Mouse (Mus musculus) cerebellum, adult 2 months (tissue): Measurements from ENCODE around the gene Nfx1. TPM values are rescaled to one million over a fixed set of nuclear protein-coding genes. Genes with fewer than 3 reads are reported as not detected.

Experiments
- DNase-seq, 2 experiments: peaks; one replicate each; pipeline ENCODE4 v3.0.0; 2021
- H3K27ac ChIP-seq: fragments of 200-500 bp; 2 replicates; pipeline ENCODE4 v1.5.1; 2012; ENCODE audit warnings: low read length, control low read depth, inconsistent platforms; ENCODE audit not compliant: insufficient read depth
- H3K27me3 ChIP-seq: fragments of 200-500 bp; 2 replicates; pipeline ENCODE4 v1.6.1; 2012; ENCODE audit warnings: inconsistent platforms, mild to moderate bottlenecking, low read length, moderate library complexity; ENCODE audit not compliant: control insufficient read depth, insufficient read depth
- H3K4me1 ChIP-seq: fragments of 200-500 bp; 2 replicates; pipeline ENCODE4 v1.6.1; 2011; ENCODE audit warnings: low read length; ENCODE audit not compliant: control insufficient read depth, insufficient read depth
- H3K4me3 ChIP-seq: fragments of 200-500 bp; replicated peaks from 2 replicates; pipeline ENCODE3; 2011; ENCODE audit warnings: mild to moderate bottlenecking, low read depth, low read length, control low read depth; ENCODE audit not compliant: insufficient read depth
- CTCF ChIP-seq: fragments of 200-500 bp; IDR thresholded peaks from 2 replicates; pipeline ENCODE4 v1.5.1; 2011; ENCODE audit warnings: low read depth, mild to moderate bottlenecking, control low read depth, low read length, moderate library complexity, borderline replicate concordance; ENCODE audit not compliant: insufficient read depth
- POLR2A ChIP-seq: fragments of 200-500 bp; IDR thresholded peaks from 2 replicates; pipeline ENCODE4 v1.6.1; 2011; ENCODE audit warnings: low read length, control low read depth, borderline replicate concordance; ENCODE audit not compliant: insufficient read depth
- WGBS: fragments of 180-500 bp; shearing (Covaris S2); methylation state at CpG from one replicate; pipeline ENCODE4 v1.1.7; 2018; 5-methylcytosine and 5-hydroxymethylcytosine counted together
- polyA plus RNA-seq: library from polyadenylated mRNA; depleted of rRNA; stranded (reverse); fragments of >200 nt; gene quantifications from 2 replicates; pipeline ENCODE4 v1.2.3, GENCODE M21; 2012

Nfx1 gene
- polyA plus RNA-seq, 1 experiment = 96.8 TPM

- Histone ChIP-seq H3K4me1 (no peaks in the 10 kb centered on the region), H3K27me3 (no peaks in the 10 kb centered on the region), H3K4me3 (no peak overlapping the region), H3K27ac (no peak overlapping the region)
- no peak for DNase-seq
- TF ChIP-seq POLR2A (no peak), CTCF (no peak)
- 83% methylated on average over 12 of the region's 12 CpGs for WGBS
Observed at GRCm38 (mm10) chr4:41042880-41043279, 72.2 kb downstream of the Nfx1 start.

DNA sequence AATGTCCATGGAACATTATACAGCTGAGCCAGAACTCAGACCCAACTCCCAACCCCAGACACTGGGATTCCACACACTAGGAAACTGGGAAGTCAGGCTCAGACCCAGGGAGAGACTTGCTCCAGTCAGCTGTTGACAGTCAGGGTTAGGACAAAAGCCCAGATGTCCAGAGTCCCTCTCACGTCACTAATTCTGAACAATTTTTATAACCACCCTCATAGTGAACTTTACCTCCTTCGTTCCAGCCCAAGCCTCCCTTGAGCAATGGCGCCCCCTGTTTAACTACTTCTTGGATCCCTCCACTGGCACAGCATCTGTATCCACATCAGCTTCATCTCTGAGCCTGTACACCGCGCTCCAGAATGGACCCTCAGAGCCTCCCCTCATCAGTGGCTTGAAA is 73.3 kb downstream of the Nfx1 start:
- WGBS = 74% methylated on average over 5 of the region's 5 CpGs
- H3K4me1 ChIP-seq = no peaks in the 10 kb centered on the region
- no peak for DNase-seq
- TF ChIP-seq POLR2A (no peak), CTCF (no peak)
- H3K27ac ChIP-seq = no peak overlapping the region
- H3K27me3 ChIP-seq = no peaks in the 10 kb centered on the region
- no peak overlapping the region for H3K4me3 ChIP-seq

DNA sequence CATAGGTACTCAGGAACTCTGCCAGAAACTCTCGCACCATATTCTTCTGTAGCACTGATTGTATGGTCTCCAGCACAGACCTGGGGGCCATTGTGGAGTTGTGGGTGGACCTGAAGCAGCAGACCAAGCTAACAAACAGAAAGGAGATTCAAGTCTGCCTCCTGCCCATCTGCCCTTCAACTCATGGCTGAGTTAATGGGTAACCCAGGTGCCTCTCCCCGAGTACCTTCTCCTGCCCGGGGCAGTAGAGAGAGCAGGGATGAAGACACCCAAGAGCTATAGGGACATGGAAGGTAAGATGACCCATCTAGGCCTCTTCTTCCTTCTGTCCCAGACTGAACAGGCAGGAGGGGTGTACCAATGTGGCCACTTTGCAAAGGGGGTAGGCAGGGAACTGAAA is 74.6 kb downstream of the Nfx1 start:
- TF ChIP-seq POLR2A = no peak
- TF ChIP-seq CTCF = no peak
- WGBS = 84% methylated on average over 3 of the region's 3 CpGs
- Histone ChIP-seq H3K4me1 (no peaks in the 10 kb centered on the region), H3K27me3 (no peaks in the 10 kb centered on the region), H3K27ac (no peak overlapping the region), H3K4me3 (no peak overlapping the region)
- DNase-seq = no peak

- WGBS = 75% methylated on average over 13 of the region's 13 CpGs
- Histone ChIP-seq H3K4me1 (no peaks in the 10 kb centered on the region), H3K27me3 (no peaks in the 10 kb centered on the region), H3K4me3 (no peak overlapping the region), H3K27ac (no peak overlapping the region)
- no peak for DNase-seq
- TF ChIP-seq POLR2A = no peak
- TF ChIP-seq CTCF = no peak
Observed at GRCm38 (mm10) chr4:41046254-41046795, 75.6 kb downstream of the Nfx1 start.

DNA sequence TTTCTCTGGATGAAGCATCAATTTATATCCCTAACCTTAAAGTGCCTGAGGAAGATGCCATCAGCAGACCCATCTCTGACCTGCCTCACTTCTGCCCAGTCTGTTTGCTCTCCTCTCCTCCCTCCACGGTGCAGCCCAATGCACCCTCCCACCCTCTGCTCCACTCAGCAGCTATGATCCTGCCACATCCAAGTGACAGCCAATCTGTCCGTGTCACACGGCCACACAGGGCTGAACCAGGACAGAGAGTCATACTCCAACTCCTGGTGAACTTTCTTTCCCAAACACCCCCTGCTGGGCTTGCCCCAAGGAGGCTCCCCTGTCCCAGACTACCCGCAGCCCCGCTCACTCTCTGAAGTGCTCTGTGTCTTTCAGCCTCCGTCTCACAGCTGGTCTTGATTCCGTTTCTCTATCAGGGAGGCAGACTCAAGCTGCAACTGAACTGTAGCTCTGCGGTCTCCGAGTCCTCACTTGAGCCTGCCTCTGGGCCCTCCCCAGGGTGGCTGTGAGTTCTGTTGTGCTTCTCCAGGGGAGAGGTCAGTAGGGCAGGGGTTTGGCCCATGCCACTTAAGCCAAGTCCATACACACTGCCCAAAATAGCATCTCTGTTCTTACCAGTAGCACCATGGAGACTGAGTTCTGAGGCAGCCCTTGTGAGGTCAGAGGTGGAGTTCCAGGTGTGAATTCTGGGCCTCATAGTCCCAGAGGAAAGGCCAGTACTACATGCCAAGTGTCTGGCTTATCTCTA is 77.0 kb downstream of the Nfx1 start, which contains the start of gene Aqp7:
Gene Aqp7 (minus strand): TSS at position 616 of the 748 bp plus-strand sequence.
- WGBS = 33% methylated on average over 9 of the region's 9 CpGs
- H3K27me3 ChIP-seq = no peaks in the 10 kb centered on the region
- DNase-seq = no peak
- no peaks in the 10 kb centered on the region for H3K4me1 ChIP-seq
- H3K4me3 ChIP-seq = no peak within 1 kb of the TSS
- no peak within 1 kb of the TSS for H3K27ac ChIP-seq
- TF ChIP-seq CTCF = no peak
- no peak for TF ChIP-seq POLR2A

GRCm38 (mm10) chr4:41048926-41049325 is 78.2 kb downstream of the Nfx1 start:
- Histone ChIP-seq H3K27me3 (no peaks in the 10 kb centered on the region), H3K4me1 (no peaks in the 10 kb centered on the region), H3K4me3 (no peak overlapping the region), H3K27ac (no peak overlapping the region)
- DNase-seq = no peak
- WGBS = 62% methylated on average over 2 of the region's 2 CpGs
- TF ChIP-seq CTCF (no peak), POLR2A (no peak)

- H3K27me3 ChIP-seq = no peaks in the 10 kb centered on the region
- H3K4me3 ChIP-seq = peak overlapping the region; percentile 36
- peak; percentile 83 for TF ChIP-seq CTCF
- TF ChIP-seq POLR2A = no peak
- DNase-seq = peak; percentile 81 to 85
- no peak overlapping the region for H3K27ac ChIP-seq
- 32% methylated on average over 16 of the region's 16 CpGs for WGBS
- H3K4me1 ChIP-seq = no peaks in the 10 kb centered on the region
Observed at GRCm38 (mm10) chr4:41050726-41051675, 80.3 kb downstream of the Nfx1 start.

DNA sequence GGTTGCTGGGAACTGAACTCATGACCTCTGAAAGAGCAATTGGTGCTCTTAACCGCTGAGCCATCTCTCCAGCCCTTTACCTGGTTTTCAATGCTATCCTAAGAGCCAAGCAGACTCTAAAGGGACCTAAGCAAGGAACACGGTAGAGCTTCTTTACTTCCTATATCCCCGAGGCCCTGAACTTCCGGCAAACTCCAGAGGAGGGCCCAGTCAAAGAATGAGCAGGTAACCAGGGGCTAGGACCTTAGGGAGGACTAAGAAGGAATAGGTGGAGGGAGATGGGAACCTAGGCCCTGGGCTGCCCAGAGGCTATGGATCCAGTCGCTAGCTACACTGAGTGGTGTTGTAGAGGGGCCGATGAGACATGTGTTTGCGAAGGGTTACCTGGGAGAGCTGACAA is 81.1 kb downstream of the Nfx1 start:
- H3K4me1 ChIP-seq = peaks cover 3% of the 10 kb centered on the region
- no peak for DNase-seq
- 88% methylated on average over 7 of the region's 7 CpGs for WGBS

More for the DNA sequence above, 81.1 kb downstream of the Nfx1 start:
- no peak overlapping the region for H3K27ac ChIP-seq
- H3K27me3 ChIP-seq = no peaks in the 10 kb centered on the region
- TF ChIP-seq CTCF = no peak
- no peak for TF ChIP-seq POLR2A
- no peak overlapping the region for H3K4me3 ChIP-seq
